Mouse (Mus musculus) brown adipose tissue, adult 24 weeks (tissue): Measurements from ENCODE around the gene H2-Q7. TPM values are rescaled to one million over a fixed set of nuclear protein-coding genes. Genes with fewer than 3 reads are reported as not detected.
"Not testable (repeated sequence)": the region's sequence is repeated elsewhere in the genome, so short reads cannot be mapped to it uniquely, and the experiment has no call there.

Experiments used
- H3K27ac ChIP-seq: fragments of 200-500 bp; replicated peaks from 2 replicates; pipeline ENCODE4 v1.5.1; 2012; ENCODE audit warnings: low read depth, mild to moderate bottlenecking, low read length
- H3K4me1 ChIP-seq: fragments of 200-500 bp; 2 replicates; pipeline ENCODE4 v1.6.1; 2012; ENCODE audit warnings: low read length, mixed read lengths; ENCODE audit not compliant: control insufficient read depth, insufficient read depth, insufficient read length
- H3K4me3 ChIP-seq: fragments of 200-500 bp; 2 replicates; pipeline ENCODE4 v1.5.1; 2012; ENCODE audit warnings: low read depth, mild to moderate bottlenecking, low read length, moderate library complexity; ENCODE audit not compliant: insufficient read depth
- polyA plus RNA-seq: library from polyadenylated mRNA; stranded (reverse); fragments of >200 nt; gene quantifications from 2 replicates; pipeline ENCODE4 v1.2.4, GENCODE M21; 2012; ENCODE audit not compliant: missing spikeins, insufficient read depth, insufficient read length

The H2-Q7 gene
- polyA plus RNA-seq, 1 experiment = 9.1 TPM

DNA sequence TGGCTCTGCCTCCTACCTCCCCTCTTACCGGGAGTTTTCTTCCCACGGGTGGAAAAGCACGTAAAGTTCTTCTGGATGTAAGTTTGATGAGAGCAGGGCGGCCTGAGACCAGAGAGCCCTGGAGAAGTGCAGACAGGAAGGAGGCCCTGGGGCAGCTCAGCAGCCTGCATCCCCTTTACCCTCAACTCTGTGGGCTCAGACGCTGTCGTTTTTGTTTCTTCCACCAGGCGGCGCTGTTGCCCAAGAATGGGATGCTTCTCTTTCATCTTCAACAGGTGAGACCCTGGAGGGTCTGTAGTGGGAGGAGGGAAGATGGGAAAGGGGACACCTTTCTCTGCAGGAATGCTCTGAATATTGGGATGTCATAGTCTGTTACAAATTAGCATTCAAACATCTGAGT lies 26.7 kb downstream of the H2-Q7 start:
- H3K4me1 ChIP-seq, H3K27ac ChIP-seq, H3K4me3 ChIP-seq: not testable (repeated sequence)

DNA sequence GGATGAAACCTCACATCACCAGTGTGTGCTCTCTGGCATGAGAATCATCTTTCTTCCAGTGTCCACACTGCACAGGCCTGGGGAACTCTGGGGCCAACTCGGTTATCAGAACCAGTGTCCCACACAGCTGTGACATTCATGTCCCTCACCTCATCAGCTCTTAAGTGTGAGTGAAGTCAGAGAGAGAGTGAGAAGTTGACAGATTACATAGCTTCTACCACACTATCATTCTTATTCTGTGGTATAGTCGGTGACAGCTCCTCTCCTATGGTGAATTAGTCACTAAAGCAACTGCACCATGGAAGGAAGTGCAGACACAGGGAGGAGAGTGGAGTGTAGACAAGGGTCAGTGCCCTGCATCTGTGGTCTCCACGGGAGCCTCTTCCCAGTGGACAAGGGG lies 30.0 kb downstream of the H2-Q7 start:
- H3K4me1 ChIP-seq, H3K27ac ChIP-seq: not testable (repeated sequence)
- 0 out of 2 replicates have a peak overlapping the region, but pooled peaks have one; percentile 1 for H3K4me3 ChIP-seq

DNA sequence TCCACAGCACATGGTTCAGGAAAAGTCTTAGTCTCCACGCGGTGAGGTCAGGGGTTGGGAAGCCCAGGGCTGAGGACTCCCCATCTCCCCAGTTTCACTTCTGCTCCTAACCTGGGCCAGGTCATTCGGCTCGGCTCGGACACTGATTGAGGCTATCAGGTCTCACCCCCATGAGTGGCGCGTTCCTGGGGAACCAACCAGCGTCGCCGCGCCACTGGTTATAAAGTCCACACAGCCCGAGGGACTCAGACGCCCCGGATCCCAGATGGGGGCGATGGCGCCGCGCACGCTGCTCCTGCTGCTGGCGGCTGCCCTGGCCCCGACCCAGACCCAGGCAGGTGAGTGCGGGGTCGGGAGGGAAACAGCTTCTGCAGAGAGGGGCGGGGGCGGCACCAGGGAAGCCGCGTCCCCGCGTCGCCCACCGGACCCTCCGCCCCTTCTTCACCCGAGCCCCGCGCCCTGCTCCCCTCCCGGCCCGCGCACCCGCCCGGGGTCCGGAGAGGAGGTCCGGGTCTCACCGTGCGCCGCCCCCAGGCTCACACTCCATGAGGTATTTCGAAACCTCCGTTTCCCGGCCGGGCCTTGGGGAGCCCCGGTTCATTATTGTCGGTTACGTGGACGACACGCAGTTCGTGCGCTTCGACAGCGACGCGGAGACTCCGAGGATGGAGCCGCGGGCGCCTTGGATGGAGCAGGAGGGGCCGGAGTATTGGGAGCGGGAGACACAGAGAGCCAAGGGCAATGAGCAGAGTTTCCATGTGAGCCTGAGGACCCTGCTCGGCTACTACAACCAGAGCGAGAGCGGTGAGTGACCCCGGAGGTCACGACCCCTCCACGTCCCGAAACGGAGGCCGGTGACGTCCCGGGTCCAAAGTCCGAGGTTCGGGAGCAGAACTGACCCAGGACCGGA lies 31.1 kb downstream of the H2-Q7 start, which contains the start of gene H2-Q10:
TSS of gene H2-Q10 (plus strand) at position 248 of the 910 bp plus-strand sequence.
- Histone ChIP-seq H3K4me1 (no peaks in the 10 kb centered on the region), H3K27ac (no peak within 1 kb of the TSS), H3K4me3 (peak within 1 kb of the TSS; percentile 51)

DNA sequence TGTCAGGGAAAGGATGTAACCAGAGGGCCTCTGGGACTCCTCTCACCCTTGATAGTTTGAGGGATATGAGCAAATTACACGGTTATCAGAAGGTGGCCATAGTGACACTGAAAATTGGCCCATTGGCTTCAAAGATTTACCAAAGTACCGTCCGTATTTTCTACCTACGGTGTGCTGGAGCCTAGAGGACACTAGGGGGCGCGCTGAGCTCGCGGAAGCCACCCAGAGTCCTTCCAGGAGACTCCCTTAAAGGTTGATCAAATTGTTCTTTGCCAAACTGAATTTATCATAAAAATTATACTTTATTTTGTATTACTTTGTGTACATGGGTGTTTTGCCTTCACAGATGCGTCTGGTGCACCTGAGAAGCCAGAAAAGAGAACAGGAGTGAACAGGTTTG lies 45.1 kb downstream of the H2-Q7 start:
- no peak overlapping the region for H3K4me3 ChIP-seq
- no peaks in the 10 kb centered on the region for H3K4me1 ChIP-seq
- H3K27ac ChIP-seq = no peak overlapping the region

DNA sequence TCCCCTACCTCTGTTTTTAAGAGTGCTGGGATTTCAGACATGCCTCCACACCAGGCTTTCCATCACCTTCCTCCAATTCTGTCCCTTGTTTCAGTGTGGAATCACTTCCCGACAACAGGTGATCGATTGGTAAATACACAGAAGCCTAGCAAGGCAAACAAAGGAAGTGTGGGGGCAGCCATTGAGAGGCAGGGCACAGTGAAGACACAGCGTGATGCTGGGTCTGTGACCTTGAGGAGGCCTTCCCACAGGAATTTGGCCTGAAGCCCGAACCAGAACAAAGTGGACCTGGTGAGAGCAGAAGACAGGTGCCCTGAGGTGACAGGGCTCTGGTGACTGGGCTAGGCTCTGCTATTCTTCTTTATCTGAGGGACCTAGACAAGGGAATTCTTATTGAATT lies 46.7 kb downstream of the H2-Q7 start:
- Histone ChIP-seq H3K27ac (no peak overlapping the region), H3K4me1 (no peaks in the 10 kb centered on the region), H3K4me3 (no peak overlapping the region)

DNA sequence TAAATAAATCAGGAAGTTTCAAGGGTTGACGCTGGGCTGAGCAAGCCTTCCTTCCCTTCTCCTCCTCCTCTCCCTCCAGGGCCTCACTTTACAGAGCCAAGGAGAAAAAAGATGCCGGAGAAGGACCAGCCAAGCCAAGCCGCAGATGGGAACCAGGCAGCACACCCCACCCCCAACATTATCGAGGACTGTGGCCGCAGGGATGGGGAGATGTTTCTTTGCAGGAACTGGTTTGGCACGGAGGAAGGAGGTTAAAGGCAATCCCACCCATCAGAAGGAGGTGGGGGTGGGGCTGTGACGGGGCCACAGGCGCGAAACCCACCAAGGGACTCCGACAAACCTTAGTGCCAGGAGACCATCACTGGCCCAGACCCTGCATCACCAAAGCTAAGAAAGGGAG lies 47.8 kb downstream of the H2-Q7 start:
- Histone ChIP-seq H3K4me3 (no peak overlapping the region), H3K27ac (no peak overlapping the region), H3K4me1 (no peaks in the 10 kb centered on the region)

DNA sequence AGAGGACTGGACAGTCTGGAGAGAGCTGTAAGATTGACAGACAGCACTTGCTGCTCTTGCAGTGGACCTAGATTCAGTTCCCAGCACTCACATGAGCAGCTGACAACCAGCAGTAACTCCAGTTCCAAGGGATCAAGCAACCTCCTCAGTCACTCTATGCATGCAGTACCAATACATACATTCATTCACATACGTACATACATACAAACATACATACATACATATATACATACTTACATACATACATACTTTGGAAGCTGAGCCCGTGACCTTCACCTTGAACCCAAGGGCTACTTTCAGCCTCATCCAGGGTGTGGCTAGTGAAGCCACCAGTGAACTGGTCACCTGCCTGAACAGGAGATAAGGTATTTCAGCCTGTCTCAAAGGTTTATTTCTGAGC lies 49.1 kb downstream of the H2-Q7 start:
- H3K27ac ChIP-seq = no peak overlapping the region
- no peak overlapping the region for H3K4me3 ChIP-seq
- H3K4me1 ChIP-seq = no peaks in the 10 kb centered on the region

DNA sequence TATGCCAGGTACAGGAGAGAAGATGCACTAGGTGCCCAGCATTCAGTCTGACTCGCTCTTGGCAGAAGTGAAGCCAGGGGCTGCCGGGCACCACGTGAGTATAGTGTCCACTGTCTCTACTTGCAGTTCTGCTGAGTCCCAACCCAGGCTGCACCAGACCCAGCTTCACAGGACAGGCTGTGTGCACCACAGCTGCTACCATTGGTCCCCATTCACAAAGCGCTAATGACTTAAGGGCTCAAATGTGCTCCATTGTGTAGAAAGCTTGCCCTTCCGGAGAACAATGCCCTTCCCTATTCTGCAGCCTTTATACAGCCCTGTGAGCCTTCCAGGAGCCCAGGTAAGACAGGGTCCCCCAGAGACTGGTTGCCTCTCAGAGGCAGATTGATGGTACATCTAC lies 51.4 kb downstream of the H2-Q7 start:
- Histone ChIP-seq H3K4me1 (no peaks in the 10 kb centered on the region), H3K27ac (no peak overlapping the region), H3K4me3 (no peak overlapping the region)

Other genes starting within 250 kb of the H2-Q7 start
- gene Ltb, start 244.7 kb upstream of the H2-Q7 start, polyA plus RNA-seq = not detected in 2 replicates
- gene Tnf, start 237.1 kb upstream of the H2-Q7 start, polyA plus RNA-seq = not detected in 2 replicates
- gene Lta, start 233.8 kb upstream of the H2-Q7 start, polyA plus RNA-seq = not detected in 2 replicates
- gene Gm16181, start 218.3 kb upstream of the H2-Q7 start, polyA plus RNA-seq = not detected in 2 replicates
- 2.7 and 4.0 TPM in 2 replicates for gene Atp6v1g2, start 205.5 kb upstream of the H2-Q7 start, polyA plus RNA-seq
- 5.2 and 6.7 TPM in 2 replicates for gene Nfkbil1, start 203.4 kb upstream of the H2-Q7 start, polyA plus RNA-seq
- gene Ddx39b, start 197.4 kb upstream of the H2-Q7 start, polyA plus RNA-seq = 50.5 and 57.9 TPM in 2 replicates
- 284 and 411 TPM in 2 replicates for gene H2-D1, start 176.4 kb upstream of the H2-Q7 start, polyA plus RNA-seq
- 0.40 TPM in 1 of 2 replicates, not detected in the other for gene H2-Q1, start 118.8 kb upstream of the H2-Q7 start, polyA plus RNA-seq
- gene H2-Q2, start 96.9 kb upstream of the H2-Q7 start, polyA plus RNA-seq = not detected in 2 replicates
- gene H2-Q4, start 59.5 kb upstream of the H2-Q7 start, polyA plus RNA-seq = 12.3 and 19.2 TPM in 2 replicates
- 6.4 and 9.4 TPM in 2 replicates for gene H2-Q6, start 14.3 kb upstream of the H2-Q7 start, polyA plus RNA-seq
- gene H2-Q10, start 30.9 kb downstream of the H2-Q7 start, polyA plus RNA-seq = 164 and 201 TPM in 2 replicates
- gene Pou5f1, start 66.9 kb downstream of the H2-Q7 start, polyA plus RNA-seq = not detected in 2 replicates
- 1.1 and 3.6 TPM in 2 replicates for gene Tcf19, start 77.7 kb downstream of the H2-Q7 start, polyA plus RNA-seq
- gene Cchcr1, start 77.9 kb downstream of the H2-Q7 start, polyA plus RNA-seq = 0.88 and 2.3 TPM in 2 replicates
- not detected in 2 replicates for gene Psors1c2, start 94.0 kb downstream of the H2-Q7 start, polyA plus RNA-seq
- gene Cdsn, start 113.0 kb downstream of the H2-Q7 start, polyA plus RNA-seq = 19.7 TPM in 2 replicates
- not detected in 2 replicates for gene 2300002M23Rik, start 128.3 kb downstream of the H2-Q7 start, polyA plus RNA-seq
- not detected in 2 replicates for gene Sfta2, start 162.4 kb downstream of the H2-Q7 start, polyA plus RNA-seq
- gene Gm9573, start 187.5 kb downstream of the H2-Q7 start, polyA plus RNA-seq = not detected in 2 replicates
- not detected in 2 replicates for gene Mucl3, start 204.5 kb downstream of the H2-Q7 start, polyA plus RNA-seq
- 18.1 and 18.5 TPM in 2 replicates for gene Vars2, start 228.4 kb downstream of the H2-Q7 start, polyA plus RNA-seq
- 16.3 and 19.0 TPM in 2 replicates for gene Gtf2h4, start 234.6 kb downstream of the H2-Q7 start, polyA plus RNA-seq